Mouse (Mus musculus) olfactory bulb, adult 2 months (tissue): ENCODE data around the gene Slc25a18.

Experiments
- CTCF ChIP-seq: fragments of 200-500 bp; IDR thresholded peaks from 2 replicates; pipeline ENCODE4 v1.5.1; 2012; ENCODE audit warnings: low read depth, mild to moderate bottlenecking, low read length, moderate library complexity; ENCODE audit not compliant: insufficient read depth
- POLR2A ChIP-seq: fragments of 200-500 bp; IDR thresholded peaks from 2 replicates; pipeline ENCODE4 v1.6.1; 2012; ENCODE audit warnings: mild to moderate bottlenecking, low read depth, low read length, moderate library complexity; ENCODE audit not compliant: insufficient read depth

DNA sequence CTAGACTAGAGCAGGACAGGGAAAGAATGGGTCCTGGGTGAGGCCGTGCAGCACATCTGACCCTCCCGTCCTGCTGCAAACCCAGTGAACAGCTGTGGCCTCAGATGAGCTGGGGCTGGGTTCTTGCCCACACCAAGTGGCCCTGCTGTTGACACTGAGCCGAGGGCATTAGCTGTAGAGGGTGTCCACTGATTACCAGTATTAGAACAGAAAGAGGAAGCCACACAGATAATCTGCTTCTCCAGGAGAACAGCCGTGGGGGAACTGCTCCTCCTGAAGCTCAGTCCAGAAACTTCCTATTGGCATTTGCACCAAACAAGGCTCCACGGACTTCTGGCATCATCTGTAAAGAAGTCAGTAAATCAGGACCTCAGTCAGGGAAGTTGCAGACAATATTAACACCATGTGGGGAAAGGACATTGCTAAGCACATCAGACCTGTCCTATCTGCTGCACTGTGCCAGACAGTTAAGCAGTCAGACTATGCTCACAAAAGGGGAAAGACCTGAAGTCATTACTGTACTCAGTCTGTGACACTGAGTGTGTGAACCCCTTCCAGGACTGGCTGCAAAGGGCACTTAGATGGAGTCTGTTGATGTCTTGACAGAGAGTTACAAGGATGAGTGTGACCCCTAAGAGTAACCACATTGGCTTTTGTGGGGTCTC, 22.2 kb downstream of the Slc25a18 start:
- no peak for TF ChIP-seq CTCF
- TF ChIP-seq POLR2A = no peak
